Mouse (Mus musculus) kidney, adult 2 months (tissue): ENCODE measurements around the gene Cdc42ep4.

Experiments
- CTCF ChIP-seq: fragments of 200-500 bp; conservative IDR thresholded peaks from 2 replicates; pipeline ENCODE4 v1.5.1; 2011; ENCODE audit warnings: low read depth, mild to moderate bottlenecking, control low read depth, low read length, moderate library complexity, mixed read lengths; ENCODE audit not compliant: insufficient read depth, insufficient read length
- POLR2A ChIP-seq: fragments of 200-500 bp; IDR thresholded peaks from one replicate; pipeline ENCODE4 v1.6.1; 2011; ENCODE audit warnings: low read depth, low read length, control low read depth

GRCm38 (mm10) chr11:113752685-113753430 is 1.2 kb upstream of the Cdc42ep4 start:
- TF ChIP-seq CTCF (no peak), POLR2A (no peak)
